Mouse (Mus musculus) E14TG2a.4 (cell line): ENCODE measurements at regions not wholly inside any gene's neighbourhood (a gene's known extent, or its start where the extent isn't known, plus 50 kb on each side); places are given as distances from the start of the nearest gene placed in this dataset.

Source experiments
- CTCF ChIP-seq: conservative IDR thresholded peaks from 2 replicates; pipeline ENCODE4 v1.5.1; 2014; ENCODE audit warnings: low read length
- NANOG ChIP-seq: IDR thresholded peaks from 2 replicates; pipeline ENCODE4 v1.6.1; 2014; ENCODE audit warnings: borderline replicate concordance, low read length, mixed read lengths
- POU5F1 ChIP-seq: IDR thresholded peaks from 2 replicates; pipeline ENCODE4 v1.6.1; 2014; ENCODE audit warnings: low read length, borderline replicate concordance

DNA sequence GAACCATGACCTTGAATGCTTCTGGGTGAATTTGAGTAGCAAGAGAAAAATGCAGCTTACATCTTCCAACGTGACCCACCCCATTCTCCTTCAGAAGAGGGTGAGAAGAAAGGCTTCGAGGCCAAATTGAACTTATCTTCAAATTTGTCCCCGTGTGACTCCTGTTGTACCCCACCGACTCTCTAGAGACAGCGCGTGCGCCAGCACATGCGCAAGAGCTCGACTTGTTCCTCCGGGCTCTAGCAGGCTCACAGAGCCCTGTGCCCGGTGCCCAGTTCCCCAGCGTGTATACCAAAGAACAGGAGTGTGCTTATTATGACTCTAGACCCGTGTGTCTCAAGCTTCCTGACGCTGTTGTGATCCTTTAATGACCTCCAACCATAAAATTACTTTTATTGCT lies 59.0 kb downstream of the Gm26897 start:
- TF ChIP-seq CTCF (no peak), POU5F1 (no peak), NANOG (no peak)
